Mouse (Mus musculus) G1E (cell line): ENCODE measurements around the gene Zfp266. TPM values are rescaled to one million over a fixed set of nuclear protein-coding genes. Genes with fewer than 3 reads are reported as not detected.

Experiments
- ATAC-seq: 2 replicates; pipeline ENCODE4 v1.8.0; 2016; ENCODE audit warnings: mild to moderate bottlenecking; ENCODE audit not compliant: insufficient number of reproducible peaks, poor library complexity, low FRiP score, severe bottlenecking; ENCODE audit errors: extremely low read depth
- DNase-seq: peaks from one replicate; pipeline ENCODE4 v3.0.0; 2012; ENCODE audit warnings: low spot score
- H3K27me3 ChIP-seq: 2 replicates; pipeline ENCODE4 v1.6.1; 2012; ENCODE audit warnings: mild to moderate bottlenecking, low read length, inconsistent platforms; ENCODE audit not compliant: insufficient read depth
- H3K36me3 ChIP-seq: replicated peaks from 2 replicates; pipeline ENCODE3; 2012; ENCODE audit warnings: mild to moderate bottlenecking, inconsistent platforms
- H3K4me1 ChIP-seq: 2 replicates; pipeline ENCODE4 v1.6.1; 2012; ENCODE audit warnings: low read depth, low read length, inconsistent platforms, mixed read lengths; ENCODE audit not compliant: insufficient read depth
- H3K4me3 ChIP-seq: 2 replicates; pipeline ENCODE4 v1.5.1; 2012; ENCODE audit warnings: low read depth, mild to moderate bottlenecking, inconsistent platforms, low read length, moderate library complexity, mixed read lengths
- H3K9me3 ChIP-seq: replicated peaks from 2 replicates; pipeline ENCODE4 v1.6.1; 2012; ENCODE audit warnings: inconsistent platforms
- CTCF ChIP-seq: IDR thresholded peaks from 2 replicates; pipeline ENCODE4 v1.5.1; 2012; ENCODE audit warnings: low read depth, low read length, inconsistent platforms, mixed read lengths
- GATA1 ChIP-seq: IDR thresholded peaks from 2 replicates; pipeline ENCODE4 v1.6.1; 2012; ENCODE audit warnings: borderline replicate concordance, low read length, inconsistent platforms, mixed read lengths
- GATA2 ChIP-seq: IDR thresholded peaks from 2 replicates; pipeline ENCODE4 v1.6.1; 2012; ENCODE audit warnings: low read depth, low read length, inconsistent platforms, borderline replicate concordance
- POLR2AphosphoS5 ChIP-seq: IDR thresholded peaks from 2 replicates; pipeline ENCODE4 v1.6.1; 2012; ENCODE audit warnings: low read depth, low read length, inconsistent platforms; ENCODE audit not compliant: insufficient replicate concordance
- TAL1 ChIP-seq: conservative IDR thresholded peaks from 2 replicates; pipeline ENCODE4 v1.6.1; 2012; ENCODE audit warnings: low read depth, low read length, inconsistent platforms, mixed read lengths
- polyA plus RNA-seq: library from polyadenylated mRNA; stranded (reverse); fragments of >175 nt; gene quantifications from 2 replicates; pipeline ENCODE4 v1.2.3, GENCODE M21; 2012
- total RNA-seq, 2 experiments: library from RNA; stranded (forward) in 1 of 2; stranded (reverse) in 1 of 2; fragments of 200-1000 nt in 1 of 2; fragments of >200 nt in 1 of 2; fragmentation: Nextera tagmentation in 1 of 2; gene quantifications; 2 replicates each; pipeline ENCODE4 v1.2.3; 2014 to 2017

The Zfp266 gene
- total and polyA plus RNA-seq, 3 experiments: 2.0 to 109 (median 64.2) TPM

DNA sequence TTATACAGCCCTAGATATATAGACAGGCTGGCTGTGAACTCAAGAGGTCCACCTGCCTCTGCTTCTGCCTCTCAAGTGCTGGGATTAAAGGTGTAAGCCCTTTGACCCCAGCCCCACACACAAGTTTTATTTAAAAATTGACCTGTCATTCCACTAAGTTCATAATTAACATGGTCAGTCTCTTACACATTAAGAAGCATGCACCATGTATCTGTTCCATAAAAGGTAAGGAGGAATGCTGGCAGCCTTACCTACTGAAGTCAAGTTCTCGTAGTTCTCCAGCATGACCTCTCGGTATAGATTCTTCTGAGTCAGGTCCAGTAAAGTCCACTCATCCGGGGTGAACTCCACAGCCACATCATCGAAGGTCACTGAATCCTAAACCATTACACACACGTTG is 16.4 kb downstream of the Zfp266 start:
- H3K36me3 ChIP-seq: peaks cover 93% of the 10 kb centered on the region

DNA sequence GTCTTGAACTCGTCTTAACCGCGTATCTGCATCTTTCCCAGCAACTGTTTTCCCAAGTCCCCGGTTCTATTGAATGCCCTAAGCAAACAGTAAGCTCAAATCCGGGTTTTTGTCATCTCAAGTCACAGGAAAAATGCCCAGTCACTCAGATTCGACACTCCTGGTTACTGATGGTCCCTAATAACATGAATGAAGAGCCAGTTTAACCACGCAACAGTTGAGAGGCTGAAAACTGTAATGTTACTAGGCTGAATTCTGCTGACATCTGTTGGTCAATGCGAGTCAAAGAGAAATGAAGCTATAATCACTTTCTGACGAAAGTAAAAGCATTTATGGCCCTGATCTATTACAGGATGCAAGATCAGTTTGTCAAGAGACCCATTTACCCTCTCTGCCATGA is 27.9 kb downstream of the Zfp266 start:
- Histone ChIP-seq H3K4me1 (peaks cover 32% of the 10 kb centered on the region), H3K4me3 (peak overlapping the region; percentile 91), H3K36me3 (peaks cover 53% of the 10 kb centered on the region), H3K27me3 (no peaks in the 10 kb centered on the region), H3K9me3 (no peaks in the 10 kb centered on the region)
- TF ChIP-seq GATA1: no peak
- no peak for TF ChIP-seq CTCF
- TF ChIP-seq POLR2AphosphoS5: no peak
- no peak for TF ChIP-seq GATA2
- TF ChIP-seq TAL1: no peak
- ATAC-seq: no peak
- DNase-seq: no peak

More for the DNA sequence above, 16.4 kb downstream of the Zfp266 start:
- Histone ChIP-seq H3K27me3 (no peaks in the 10 kb centered on the region), H3K4me3 (no peak overlapping the region), H3K9me3 (peaks cover 5% of the 10 kb centered on the region), H3K4me1 (peaks cover 10% of the 10 kb centered on the region)
- TF ChIP-seq GATA2 (no peak), CTCF (no peak), TAL1 (no peak), POLR2AphosphoS5 (no peak), GATA1 (no peak)
- DNase-seq (no peak), ATAC-seq (no peak)

DNA sequence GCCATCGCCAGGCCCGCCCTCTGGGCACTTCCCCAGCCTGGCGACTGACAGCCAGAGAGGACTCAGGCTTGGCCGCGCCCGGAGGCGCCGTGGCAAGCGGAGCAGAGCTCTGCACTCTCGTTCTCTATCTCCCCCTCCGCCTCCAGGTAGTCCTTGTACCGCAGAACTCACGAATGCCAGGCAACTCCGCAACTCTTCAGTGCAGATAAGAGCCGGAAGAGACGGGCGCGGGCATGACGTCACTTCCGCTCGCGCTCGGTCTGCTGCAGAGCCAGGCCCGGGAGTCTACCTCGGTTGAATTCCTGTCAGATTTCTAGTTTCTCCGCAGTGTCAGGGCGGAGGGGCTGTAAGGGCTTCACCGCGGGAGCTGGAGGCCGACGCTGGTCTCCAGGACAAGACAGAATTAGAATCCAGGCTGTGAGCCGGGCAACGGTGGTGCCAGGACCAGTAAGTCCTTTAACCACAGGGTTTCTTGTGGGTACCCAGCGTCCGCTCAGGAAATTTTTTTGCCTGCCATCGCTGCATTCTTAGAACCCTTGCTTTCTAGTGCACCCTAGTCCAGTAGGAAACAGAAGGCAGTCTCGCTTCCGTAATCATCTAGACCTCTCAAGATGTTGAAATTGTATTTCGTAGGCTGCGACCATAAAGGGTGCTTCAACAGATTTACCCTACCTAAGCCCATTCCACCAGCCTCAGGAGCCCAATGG is 28.5 kb downstream of the Zfp266 start, which contains the start of gene Zfp426:
Gene Zfp426 (minus strand): TSS at position 220 of the 707 bp plus-strand sequence.
- no peak for TF ChIP-seq CTCF
- TF ChIP-seq POLR2AphosphoS5: no peak
- no peak for TF ChIP-seq GATA2
- TF ChIP-seq TAL1: no peak
- TF ChIP-seq GATA1: no peak
- peak; percentile 74 for ATAC-seq

DNA sequence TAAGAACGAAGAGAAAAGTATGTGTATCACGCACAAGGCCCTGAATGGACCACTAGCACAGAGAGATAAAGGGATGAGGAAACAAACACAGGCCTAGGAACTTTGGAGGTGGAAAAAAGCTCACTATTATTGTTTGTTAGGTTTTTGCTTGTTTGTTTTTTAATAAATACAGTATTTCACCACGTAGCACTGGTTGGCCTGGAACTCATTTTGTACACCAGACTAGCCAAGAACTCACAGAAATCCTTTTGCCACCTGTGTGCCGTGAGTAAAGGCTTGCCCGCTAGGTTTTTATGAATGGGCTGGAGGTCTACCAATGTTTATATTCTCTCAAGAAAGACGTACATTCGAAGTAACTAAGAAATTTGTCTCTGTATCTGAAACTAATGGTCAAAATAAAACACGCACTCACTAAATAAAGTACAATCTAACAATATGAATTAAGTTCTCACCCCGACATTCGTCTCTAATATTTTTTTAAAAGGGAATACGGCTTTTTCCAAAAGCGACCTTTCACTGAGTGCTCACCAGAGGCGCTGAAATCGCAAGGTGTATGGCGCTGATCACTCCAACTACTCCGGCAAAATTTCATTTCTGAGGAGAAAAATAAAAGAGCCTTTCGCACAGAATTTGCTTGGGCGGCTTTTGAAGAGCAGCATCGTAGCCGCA is 29.2 kb downstream of the Zfp266 start:
- H3K4me3 ChIP-seq: peak overlapping the region; percentile 91
- no peaks in the 10 kb centered on the region for H3K9me3 ChIP-seq
- peaks cover 35% of the 10 kb centered on the region for H3K4me1 ChIP-seq
- peaks cover 45% of the 10 kb centered on the region for H3K36me3 ChIP-seq
- ATAC-seq: no peak
- DNase-seq: no peak
- TF ChIP-seq GATA2 (no peak), TAL1 (no peak), GATA1 (no peak), POLR2AphosphoS5 (no peak), CTCF (no peak)
- H3K27me3 ChIP-seq: no peaks in the 10 kb centered on the region

More for the DNA sequence above, 28.5 kb downstream of the Zfp266 start, which contains the start of gene Zfp426:
- peak; percentile 68 for DNase-seq
- no peaks in the 10 kb centered on the region for H3K27me3 ChIP-seq
- peaks cover 35% of the 10 kb centered on the region for H3K4me1 ChIP-seq
- no peaks in the 10 kb centered on the region for H3K9me3 ChIP-seq
- peak within 1 kb of the TSS; percentile 91 for H3K4me3 ChIP-seq
- peaks cover 47% of the 10 kb centered on the region for H3K36me3 ChIP-seq

DNA sequence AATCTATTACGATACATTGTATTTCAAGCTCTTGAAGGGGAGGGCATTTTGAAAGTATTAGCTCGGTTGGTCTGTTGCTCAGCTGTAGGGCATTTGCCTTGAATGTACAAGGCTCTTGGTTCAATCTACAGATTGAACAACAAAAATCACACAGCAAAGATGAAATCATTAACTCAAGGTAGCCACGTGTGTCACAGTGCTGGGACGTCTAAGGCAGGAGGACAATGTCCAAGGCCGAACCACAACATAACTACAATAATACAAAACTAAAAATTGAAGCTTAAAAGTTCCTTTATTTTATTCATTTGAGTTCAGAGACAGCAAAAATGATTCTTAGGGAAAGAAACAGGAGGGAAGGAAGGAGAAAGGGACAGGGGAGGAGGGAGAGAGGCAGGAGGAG is 31.7 kb downstream of the Zfp266 start:
- no peaks in the 10 kb centered on the region for H3K9me3 ChIP-seq
- no peak overlapping the region for H3K4me3 ChIP-seq
- no peak for TF ChIP-seq CTCF
- no peak for TF ChIP-seq POLR2AphosphoS5
- TF ChIP-seq GATA1: no peak
- TF ChIP-seq GATA2: no peak
- no peak for TF ChIP-seq TAL1
- no peak for DNase-seq
- H3K4me1 ChIP-seq: peaks cover 34% of the 10 kb centered on the region
- H3K36me3 ChIP-seq: peaks cover 55% of the 10 kb centered on the region
- ATAC-seq: no peak
- H3K27me3 ChIP-seq: no peaks in the 10 kb centered on the region

DNA sequence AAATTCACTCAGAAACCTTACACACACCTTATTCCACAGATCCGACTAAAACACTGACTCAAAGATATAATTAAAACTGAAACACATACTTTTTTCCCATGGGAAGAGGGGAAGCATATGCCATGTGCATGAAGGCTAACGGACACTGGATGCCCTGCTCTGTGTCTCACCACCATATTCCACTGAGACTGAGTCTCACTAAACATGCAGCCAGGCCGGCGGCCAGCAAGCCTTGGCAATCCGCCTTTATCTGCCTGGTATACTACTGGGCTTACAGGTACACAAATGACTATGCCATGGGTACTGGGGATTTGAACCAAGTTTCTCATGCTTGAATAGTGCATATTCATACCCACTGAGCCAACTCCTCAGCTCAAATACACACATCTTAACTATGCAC is 41.8 kb downstream of the Zfp266 start:
- ATAC-seq: no peak
- TF ChIP-seq POLR2AphosphoS5 (no peak), GATA1 (no peak), GATA2 (no peak), CTCF (no peak), TAL1 (no peak)
- Histone ChIP-seq H3K4me1 (no peaks in the 10 kb centered on the region), H3K9me3 (no peaks in the 10 kb centered on the region), H3K4me3 (no peak overlapping the region), H3K27me3 (no peaks in the 10 kb centered on the region), H3K36me3 (peaks cover 73% of the 10 kb centered on the region)
- no peak for DNase-seq
